Comparison of ENCODE assay signal across 26 mouse cellular contexts in genomic region chr14:103823501-103823900, GRCm38 (mm10). TPM values are rescaled to one million over a fixed set of nuclear protein-coding genes. Genes with fewer than 3 reads are reported as not detected.
DNase-seq lines count a peak whose midpoint lies in the region; ATAC-seq and TF ChIP-seq lines count a peak whose summit lies in the region.
"Had no signal": no experiment of that assay in that cellular context is flagged by ENCODE, and none has a peak within 500 bp of the region (broad histone marks: within the 10 kb centered on the region; RNA-seq: fewer than 3 reads in every experiment).

No protein-coding gene starts in this region.

- H3K27me3 ChIP-seq in limb, embryonic 10.5 days (ENCODE audit: low read depth, poor library complexity, severe bottlenecking): no peaks in the 10 kb centered on the region
- H3K27me3 ChIP-seq in limb, embryonic 13.5 days: no peaks in the 10 kb centered on the region; the same call in 1 of the 2 replicates
- H3K27me3 ChIP-seq in cerebellum, adult 2 months (ENCODE audit: control insufficient read depth, insufficient read depth, low read length): no peaks in the 10 kb centered on the region
- H3K27me3 ChIP-seq in midbrain, embryonic 10.5 days (ENCODE audit: low read depth, poor library complexity, severe bottlenecking): no peaks in the 10 kb centered on the region
- H3K27me3 ChIP-seq: forebrain, embryonic 13.5 days; hindbrain, embryonic 13.5 days; intestine, embryonic 15.5 days had no signal

- DNase-seq in embryo, embryonic 10 days (ENCODE audit: low spot score): peak; percentile 40
- DNase-seq in embryo, embryonic 9.5 days (ENCODE audit: extremely low spot score): no peak
- peak; percentile 48 for DNase-seq in embryo, embryonic 10.5 days (ENCODE audit: low spot score)
- DNase-seq in limb, embryonic 10.5 days (ENCODE audit: low spot score): peak; percentile 55
- no peak for DNase-seq in cerebellum, adult 2 months
- DNase-seq in midbrain, embryonic 10.5 days (ENCODE audit: low spot score): no peak
- DNase-seq in thymus, postnatal 36 days: no peak
- DNase-seq: adrenal gland, postnatal 10 days; adrenal gland, postnatal 36 days; cerebellum, adult 18-20 months; cerebellum, postnatal 10 days; cerebellum, postnatal 36 days; gastrocnemius, postnatal 10 days; gastrocnemius, postnatal 36 days; heart, adult 2 months; heart, postnatal 36 days had no signal

- H3K4me2 ChIP-seq in limb, embryonic 13.5 days (replicated peaks): 0 out of 2 replicates have a peak overlapping the region, but pooled peaks have one; percentile 16
- H3K4me2 ChIP-seq: forebrain, embryonic 13.5 days; heart, embryonic 11.5 days; hindbrain, embryonic 13.5 days; intestine, embryonic 15.5 days had no signal

- H3K9me3 ChIP-seq in limb, embryonic 10.5 days (replicated peaks): no peaks in the 10 kb centered on the region
- H3K9me3 ChIP-seq in limb, embryonic 13.5 days: no peaks in the 10 kb centered on the region
- no peaks in the 10 kb centered on the region for H3K9me3 ChIP-seq in midbrain, embryonic 10.5 days (replicated peaks)
- H3K9me3 ChIP-seq: forebrain, embryonic 10.5 days; forebrain, embryonic 13.5 days; hindbrain, embryonic 10.5 days; hindbrain, embryonic 13.5 days; intestine, embryonic 15.5 days had no signal

- H3K4me1 ChIP-seq in limb, embryonic 10.5 days: peaks cover 23% of the 10 kb centered on the region
- peaks cover 17% of the 10 kb centered on the region for H3K4me1 ChIP-seq in limb, embryonic 13.5 days
- H3K4me1 ChIP-seq in cerebellum, adult 2 months (ENCODE audit: control insufficient read depth, insufficient read depth, low read length): no peaks in the 10 kb centered on the region
- no peaks in the 10 kb centered on the region for H3K4me1 ChIP-seq in midbrain, embryonic 10.5 days
- H3K4me1 ChIP-seq: forebrain, embryonic 13.5 days; hindbrain, embryonic 10.5 days; intestine, embryonic 15.5 days had no signal

- H3K4me3 ChIP-seq in limb, embryonic 10.5 days: no peak overlapping the region
- no peak overlapping the region for H3K4me3 ChIP-seq in limb, embryonic 13.5 days
- no peak overlapping the region for H3K4me3 ChIP-seq in cerebellum, adult 2 months (replicated peaks; ENCODE audit: insufficient read depth, low read depth, low read length)
- no peak overlapping the region for H3K4me3 ChIP-seq in midbrain, embryonic 10.5 days
- H3K4me3 ChIP-seq: forebrain, embryonic 10.5 days; forebrain, embryonic 13.5 days; heart, adult 2 months; hindbrain, embryonic 10.5 days; hindbrain, embryonic 13.5 days; intestine, embryonic 15.5 days had no signal

- H3K27ac ChIP-seq in limb, embryonic 10.5 days: no peak overlapping the region
- H3K27ac ChIP-seq in limb, embryonic 13.5 days: no peak overlapping the region
- no peak overlapping the region for H3K27ac ChIP-seq in cerebellum, adult 2 months (ENCODE audit: insufficient read depth, low read length)
- H3K27ac ChIP-seq in midbrain, embryonic 10.5 days (replicated peaks): no peak overlapping the region
- H3K27ac ChIP-seq: forebrain, embryonic 10.5 days; forebrain, embryonic 13.5 days; heart, adult 2 months; hindbrain, embryonic 10.5 days; hindbrain, embryonic 13.5 days; intestine, embryonic 15.5 days had no signal

- no peak for TF ChIP-seq CTCF in cerebellum, adult 2 months (IDR thresholded peaks at IDR 0.05; ENCODE audit: borderline replicate concordance, insufficient read depth, low read depth, low read length)

- WGBS in limb, embryonic 10.5 days: 22% methylated on average over 7 of the region's 7 CpGs
- 8% methylated on average over 7 of the region's 7 CpGs for WGBS in limb, embryonic 13.5 days
- 87% methylated on average over 7 of the region's 7 CpGs for WGBS in cerebellum, adult 2 months
- WGBS in midbrain, embryonic 10.5 days: 88% methylated on average over 7 of the region's 7 CpGs

- no peak for TF ChIP-seq POLR2A in cerebellum, adult 2 months (IDR thresholded peaks at IDR 0.05; ENCODE audit: borderline replicate concordance, insufficient read depth, low read length)

- ATAC-seq in limb, embryonic 13.5 days (ENCODE audit: low FRiP score, low read depth): peak; percentile 38; the same call in 1 of the 2 replicates
- ATAC-seq: activated CD4-positive, CD25-positive, alpha-beta regulatory T cell, adult 4 months; forebrain, embryonic 13.5 days; forebrain, embryonic 16.5 days; hindbrain, embryonic 16.5 days; intestine, embryonic 15.5 days had no signal

- no peaks in the 10 kb centered on the region for H3K36me3 ChIP-seq in limb, embryonic 10.5 days
- no peaks in the 10 kb centered on the region for H3K36me3 ChIP-seq in limb, embryonic 13.5 days
- peaks cover 41% of the 10 kb centered on the region for H3K36me3 ChIP-seq in midbrain, embryonic 10.5 days
- H3K36me3 ChIP-seq: hindbrain, embryonic 13.5 days; intestine, embryonic 15.5 days had no signal

- H3K9ac ChIP-seq in limb, embryonic 13.5 days: no peak overlapping the region
- H3K9ac ChIP-seq: forebrain, embryonic 13.5 days; hindbrain, embryonic 13.5 days; intestine, embryonic 15.5 days had no signal

RNA-seq across cellular contexts. Expression of gene Ednrb, which starts 20.7 kb away (rescaled TPM):
- polyA plus RNA-seq in limb, embryonic 10.5 days (2016; fragmentation: Nextera tagmentation; extraction: Ambion mirVana): 2.6 and 4.0 TPM in 2 replicates
- 21.8 and 21.9 TPM in 2 replicates for polyA plus RNA-seq in limb, embryonic 13.5 days (2015; fragmentation: Nextera tagmentation; extraction: Ambion mirVana)
- polyA plus RNA-seq in cerebellum, adult 2 months (2012; rRNA removed): 49.0 and 53.5 TPM in 2 replicates
- 48.9 and 81.8 TPM in 2 replicates for polyA plus RNA-seq in midbrain, embryonic 10.5 days (2016; fragmentation: Nextera tagmentation; extraction: Ambion mirVana)
- polyA plus RNA-seq: activated CD4-positive, CD25-positive, alpha-beta regulatory T cell, adult 4 months had no signal

Comparison
In these comparisons a context has a peak if more than half of its experiments do, and no peak if none do; other contexts are left out.
1. DNase-seq: peak in embryo, embryonic 10 days (single experiment), embryo, embryonic 10.5 days (single experiment) and limb, embryonic 10.5 days (single experiment); none in embryo, embryonic 9.5 days (single experiment), cerebellum, adult 2 months (0 of 2), midbrain, embryonic 10.5 days (single experiment) and thymus, postnatal 36 days (0 of 2).